Comparison of ENCODE assay signal across 8 mouse cellular contexts in the genomic region with DNA sequence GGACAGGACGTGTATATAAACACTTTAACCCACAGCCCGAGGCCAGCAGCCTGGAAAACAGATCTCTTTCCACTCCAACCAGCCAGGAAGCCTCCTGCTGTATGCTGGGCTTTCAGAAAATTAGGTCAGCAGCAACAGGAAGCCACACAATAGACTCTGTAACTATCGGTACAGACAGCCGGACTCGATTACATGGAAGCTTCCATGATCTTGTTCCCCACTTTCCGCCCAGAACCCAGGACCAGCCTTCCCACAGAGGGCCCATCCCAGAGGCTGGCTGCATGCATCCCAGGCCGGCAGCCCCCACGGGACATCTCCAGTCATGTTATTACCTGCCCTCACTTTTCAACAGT. TPM values are rescaled to one million over a fixed set of nuclear protein-coding genes. Genes with fewer than 3 reads are reported as not detected.
DNase-seq lines count a peak whose midpoint lies in the region; ATAC-seq and TF ChIP-seq lines count a peak whose summit lies in the region.

No protein-coding gene starts in this region.

- ATAC-seq in heart, embryonic 12.5 days (ENCODE audit: insufficient number of reproducible peaks, low FRiP score): peak; percentile 66; the same call in 1 of the 2 replicates
- ATAC-seq in lung, postnatal 0 days: peak; percentile 83

- no peaks in the 10 kb centered on the region for H3K27me3 ChIP-seq in heart, embryonic 12.5 days (replicated peaks)
- no peaks in the 10 kb centered on the region for H3K27me3 ChIP-seq in lung, postnatal 0 days (replicated peaks; ENCODE audit: insufficient read depth, low read length)

- DNase-seq in left cerebral cortex, adult 2 months (ENCODE audit: extremely low spot score in 1 of 2, low spot score in 2 of 2): no peak
- DNase-seq in left cerebral cortex, adult 11 months (ENCODE audit: low spot score): no peak
- peak; percentile 59 for DNase-seq in lung, postnatal 0 days (ENCODE audit: low spot score)
- peak; percentile 50 for DNase-seq in thymus, postnatal 25 days
- no peak for DNase-seq in ovary, postnatal 14 days (ENCODE audit: low spot score)
- no peak for DNase-seq in urinary bladder, adult 2 months (ENCODE audit: low spot score)
- no peak for DNase-seq in left cerebral cortex, adult 8-10 months (ENCODE audit: low spot score in 2 of 2)

- no peaks in the 10 kb centered on the region for H3K4me1 ChIP-seq in heart, embryonic 12.5 days (replicated peaks)
- H3K4me1 ChIP-seq in lung, postnatal 0 days (ENCODE audit: insufficient read depth, low read depth, low read length): 0 out of 2 replicates have a peak, but pooled peaks cover 4% of the 10 kb centered on the region

- intact Hi-C loops in left cerebral cortex, adult 2 months (cut with DNase I): loop anchor here (2.0 kb wide), 1 partner anchor 305 kb away; no protein-coding TSS in a partner anchor

- H3K4me3 ChIP-seq in left cerebral cortex, adult 2 months: no peak overlapping the region
- H3K4me3 ChIP-seq in heart, embryonic 12.5 days: no peak overlapping the region
- H3K4me3 ChIP-seq in lung, postnatal 0 days (ENCODE audit: low read depth, low read length): no peak overlapping the region

- H3K9me3 ChIP-seq in heart, embryonic 12.5 days (replicated peaks): peaks cover 18% of the 10 kb centered on the region
- no peaks in the 10 kb centered on the region for H3K9me3 ChIP-seq in lung, postnatal 0 days (ENCODE audit: low read length)

- peak; percentile 38; the same call in 1 of the 2 replicates for TF ChIP-seq EP300 in lung, postnatal 0 days (IDR thresholded peaks at IDR 0.05)

- H3K27ac ChIP-seq in left cerebral cortex, adult 2 months: peak overlapping the region; percentile 42; the same call in 1 of the 2 replicates
- peak overlapping the region; percentile 46; the same call in 1 of the 2 replicates for H3K27ac ChIP-seq in heart, embryonic 12.5 days (ENCODE audit: poor library complexity, severe bottlenecking)
- peak overlapping the region; percentile 82 for H3K27ac ChIP-seq in lung, postnatal 0 days (ENCODE audit: low read length)

- no peak overlapping the region for H3K4me2 ChIP-seq in heart, embryonic 12.5 days
- no peak overlapping the region; the same call in 1 of the 2 replicates for H3K4me2 ChIP-seq in lung, postnatal 0 days (replicated peaks; ENCODE audit: low read depth, low read length)

- TF ChIP-seq CTCF in left cerebral cortex, adult 2 months (IDR thresholded peaks at IDR 0.05): no peak
- no peak for TF ChIP-seq CTCF in lung, postnatal 0 days (IDR thresholded peaks at IDR 0.05)

- H3K9ac ChIP-seq in heart, embryonic 12.5 days: no peak overlapping the region
- no peak overlapping the region for H3K9ac ChIP-seq in lung, postnatal 0 days (replicated peaks; ENCODE audit: low read depth)

- WGBS in heart, embryonic 12.5 days: 54% methylated on average over 8 of the region's 8 CpGs
- 36% methylated on average over 8 of the region's 8 CpGs for WGBS in lung, postnatal 0 days

- H3K36me3 ChIP-seq in heart, embryonic 12.5 days: no peaks in the 10 kb centered on the region
- H3K36me3 ChIP-seq in lung, postnatal 0 days (ENCODE audit: insufficient read depth, low read length): no peaks in the 10 kb centered on the region

RNA-seq across cellular contexts. Expression of a gene that starts 39.4 kb away (rescaled TPM):
- not detected for total RNA-seq in left cerebral cortex, adult 2 months (2021)
- polyA plus RNA-seq in heart, embryonic 12.5 days (2016; fragmentation: Nextera tagmentation; extraction: Ambion mirVana): 6.7 and 7.4 TPM in 2 replicates
- 0.04 TPM in 1 of 2 replicates, not detected in the other for polyA plus RNA-seq in lung, postnatal 0 days (2015; fragmentation: Nextera tagmentation; extraction: Ambion mirVana)
- 2.8 and 4.3 TPM in 2 replicates for polyA plus RNA-seq in urinary bladder, adult 2 months (2012; rRNA removed)
- under 1 TPM; 0.20 to 0.37 (median 0.34) TPM for total RNA-seq in left cerebral cortex, adult 8-10 months (2022)

Comparison
In these comparisons a context has a peak if more than half of its experiments do, and no peak if none do; other contexts are left out.
1. DNase-seq: peak in lung, postnatal 0 days (single experiment) and thymus, postnatal 25 days (single experiment); none in left cerebral cortex, adult 2 months (0 of 2), left cerebral cortex, adult 11 months (single experiment), ovary, postnatal 14 days (single experiment), urinary bladder, adult 2 months (single experiment) and left cerebral cortex, adult 8-10 months (0 of 2).
2. Peak in every context shown above with its lines, with median percentiles within 50 percentile points of each other: H3K27ac ChIP-seq.